Mouse (Mus musculus): ENCODE data around the gene Zfp335. TPM values are rescaled to one million over a fixed set of nuclear protein-coding genes. Genes with fewer than 3 reads are reported as not detected.
A peak's percentile ranks its signal among the peaks of the same experiment; 100 is the strongest.
"Not testable (repeated sequence)": the region's sequence is repeated elsewhere in the genome, so short reads cannot be mapped to it uniquely, and the experiment has no call there.

Gene Zfp335
- polyA plus RNA-seq, 1 experiment from 2014 or later, result 18.3 TPM

- 43% methylated on average over 1 of the region's 1 CpGs for WGBS
- H3K4me3 ChIP-seq (replicated peaks), result no peak overlapping the region
- H3K4me2 ChIP-seq, result no peak overlapping the region
- no peak for ATAC-seq (ENCODE audit: low FRiP score)
- H3K27me3 ChIP-seq, result no peaks in the 10 kb centered on the region
- peaks cover 13% of the 10 kb centered on the region for H3K4me1 ChIP-seq
- H3K36me3 ChIP-seq (replicated peaks), result peaks cover 7% of the 10 kb centered on the region; the same call in 1 of the 2 replicates
- H3K9ac ChIP-seq, result no peak overlapping the region
- H3K9me3 ChIP-seq, result no peaks in the 10 kb centered on the region
- H3K27ac ChIP-seq, result 0 out of 2 replicates have a peak overlapping the region, but pooled peaks have one; percentile 1
Observed at GRCm38 (mm10) chr2:164874239-164874769, 37.3 kb downstream of the Zfp335 start.

GRCm38 (mm10) chr2:164873621-164874020 lies 37.9 kb downstream of the Zfp335 start:
- 83% methylated on average over 3 of the region's 3 CpGs for WGBS
- no peak overlapping the region for H3K4me3 ChIP-seq (replicated peaks)
- no peaks in the 10 kb centered on the region for H3K27me3 ChIP-seq
- ATAC-seq (ENCODE audit: low FRiP score), result no peak
- H3K4me2 ChIP-seq, result no peak overlapping the region
- no peak overlapping the region for H3K27ac ChIP-seq
- peaks cover 7% of the 10 kb centered on the region; the same call in 1 of the 2 replicates for H3K36me3 ChIP-seq (replicated peaks)
- H3K9me3 ChIP-seq, result no peaks in the 10 kb centered on the region
- H3K9ac ChIP-seq, result no peak overlapping the region
- H3K4me1 ChIP-seq, result peaks cover 12% of the 10 kb centered on the region

- Histone ChIP-seq H3K27me3 (no peaks in the 10 kb centered on the region), H3K9ac (no peak overlapping the region), H3K4me1 (0 out of 2 replicates have a peak, but pooled peaks cover 6% of the 10 kb centered on the region), H3K4me2 (no peak overlapping the region), H3K27ac (no peak overlapping the region), H3K36me3 (replicated peaks) (no peaks in the 10 kb centered on the region), H3K4me3 (replicated peaks) (no peak overlapping the region), H3K9me3 (no peaks in the 10 kb centered on the region)
- 52% methylated on average over 6 of the region's 6 CpGs for WGBS
- no peak for ATAC-seq (ENCODE audit: low FRiP score)
Observed at GRCm38 (mm10) chr2:164871602-164872303, 39.8 kb downstream of the Zfp335 start.

- no peaks in the 10 kb centered on the region for H3K36me3 ChIP-seq (replicated peaks)
- H3K27ac ChIP-seq, result no peak overlapping the region
- H3K9ac ChIP-seq, result no peak overlapping the region
- H3K27me3 ChIP-seq, result no peaks in the 10 kb centered on the region
- no peaks in the 10 kb centered on the region for H3K9me3 ChIP-seq
- 89% methylated on average over 7 of the region's 7 CpGs for WGBS
- no peak overlapping the region for H3K4me2 ChIP-seq
- no peak overlapping the region for H3K4me3 ChIP-seq (replicated peaks)
- no peaks in the 10 kb centered on the region for H3K4me1 ChIP-seq
- no peak for ATAC-seq (ENCODE audit: low FRiP score)
Observed at GRCm38 (mm10) chr2:164868491-164868890, 43.1 kb downstream of the Zfp335 start.

- Histone ChIP-seq H3K4me2 (no peak overlapping the region), H3K9ac (no peak overlapping the region), H3K4me1 (no peaks in the 10 kb centered on the region), H3K27me3 (no peaks in the 10 kb centered on the region), H3K27ac (no peak overlapping the region), H3K36me3 (replicated peaks) (no peaks in the 10 kb centered on the region), H3K9me3 (no peaks in the 10 kb centered on the region), H3K4me3 (replicated peaks) (no peak overlapping the region)
- 90% methylated on average over 7 of the region's 7 CpGs for WGBS
- ATAC-seq (ENCODE audit: low FRiP score), result no peak
Observed at GRCm38 (mm10) chr2:164867566-164867965, 44.0 kb downstream of the Zfp335 start.

- no peaks in the 10 kb centered on the region for H3K9me3 ChIP-seq
- 74% methylated on average over 16 of the region's 16 CpGs for WGBS
- H3K4me3 ChIP-seq (replicated peaks), result no peak overlapping the region
- peaks cover 3% of the 10 kb centered on the region; the same call in 1 of the 2 replicates for H3K4me1 ChIP-seq
- ATAC-seq (ENCODE audit: low FRiP score), result no peak
- H3K27me3 ChIP-seq, result 0 out of 2 replicates have a peak, but pooled peaks cover 2% of the 10 kb centered on the region
- no peaks in the 10 kb centered on the region for H3K36me3 ChIP-seq (replicated peaks)
- H3K27ac ChIP-seq, result no peak overlapping the region
- H3K9ac ChIP-seq, result no peak overlapping the region
- no peak overlapping the region for H3K4me2 ChIP-seq
Observed at GRCm38 (mm10) chr2:164866741-164867551, 44.6 kb downstream of the Zfp335 start.

- Histone ChIP-seq H3K36me3 (replicated peaks) (no peaks in the 10 kb centered on the region), H3K9ac (no peak overlapping the region), H3K4me3 (replicated peaks) (no peak overlapping the region), H3K27ac (no peak overlapping the region), H3K4me2 (no peak overlapping the region), H3K4me1 (peaks cover 3% of the 10 kb centered on the region; the same call in 1 of the 2 replicates), H3K9me3 (no peaks in the 10 kb centered on the region), H3K27me3 (peaks cover 16% of the 10 kb centered on the region)
- 83% methylated on average over 4 of the region's 4 CpGs for WGBS
- no peak for ATAC-seq (ENCODE audit: low FRiP score)
Observed at GRCm38 (mm10) chr2:164864593-164864992, 47.0 kb downstream of the Zfp335 start.

GRCm38 (mm10) chr2:164863411-164863810 lies 48.1 kb downstream of the Zfp335 start:
- not testable (repeated sequence) for H3K4me1 ChIP-seq; H3K9me3 ChIP-seq; ATAC-seq (ENCODE audit: low FRiP score); H3K27ac ChIP-seq; H3K9ac ChIP-seq; H3K36me3 ChIP-seq (replicated peaks); H3K4me2 ChIP-seq; H3K4me3 ChIP-seq (replicated peaks)
- H3K27me3 ChIP-seq, result peaks cover 27% of the 10 kb centered on the region
- WGBS, result 94% methylated on average over 8 of the region's 9 CpGs

GRCm38 (mm10) chr2:164862179-164862861 lies 49.2 kb downstream of the Zfp335 start:
- Histone ChIP-seq H3K9ac (no peak overlapping the region), H3K27me3 (peaks cover 38% of the 10 kb centered on the region), H3K4me3 (replicated peaks) (no peak overlapping the region), H3K9me3 (no peaks in the 10 kb centered on the region), H3K4me2 (no peak overlapping the region), H3K4me1 (peaks cover 13% of the 10 kb centered on the region), H3K27ac (0 out of 2 replicates have a peak overlapping the region, but pooled peaks have one; percentile 32), H3K36me3 (replicated peaks) (no peaks in the 10 kb centered on the region)
- ATAC-seq (ENCODE audit: low FRiP score), result no peak
- 59% methylated on average over 9 of the region's 9 CpGs for WGBS

GRCm38 (mm10) chr2:164861094-164861493 lies 50.5 kb downstream of the Zfp335 start:
- WGBS, result 79% methylated on average over 4 of the region's 4 CpGs
- Histone ChIP-seq H3K36me3 (replicated peaks) (no peaks in the 10 kb centered on the region), H3K4me2 (no peak overlapping the region), H3K4me1 (peaks cover 26% of the 10 kb centered on the region), H3K9me3 (no peaks in the 10 kb centered on the region), H3K27me3 (peaks cover 50% of the 10 kb centered on the region), H3K9ac (no peak overlapping the region), H3K27ac (no peak overlapping the region), H3K4me3 (replicated peaks) (no peak overlapping the region)
- ATAC-seq (ENCODE audit: low FRiP score), result no peak

GRCm38 (mm10) chr2:164859640-164860432 lies 51.7 kb downstream of the Zfp335 start:
- Histone ChIP-seq H3K9ac (no peak overlapping the region), H3K4me1 (peaks cover 32% of the 10 kb centered on the region), H3K27ac (no peak overlapping the region), H3K9me3 (no peaks in the 10 kb centered on the region), H3K4me3 (replicated peaks) (no peak overlapping the region), H3K4me2 (no peak overlapping the region), H3K27me3 (peaks cover 62% of the 10 kb centered on the region), H3K36me3 (replicated peaks) (no peaks in the 10 kb centered on the region)
- WGBS, result 59% methylated on average over 9 of the region's 9 CpGs
- ATAC-seq (ENCODE audit: low FRiP score), result no peak
